Mouse (Mus musculus): ENCODE data around the gene Pik3c2b.
"Not testable (repeated sequence)": the region's sequence is repeated elsewhere in the genome, so short reads cannot be mapped to it uniquely, and the experiment has no call there.

GRCm38 (mm10) chr1:133034682-133035081 is 10.8 kb upstream of the Pik3c2b start:
- not testable (repeated sequence) for TF ChIP-seq CTCF (IDR thresholded peaks at IDR 0.05; ENCODE audit: control insufficient read depth, insufficient read depth, insufficient replicate concordance, low read depth, low read length); POLR2A (IDR thresholded peaks at IDR 0.05; ENCODE audit: control insufficient read depth, low read depth, low read length)
